Mouse (Mus musculus) kidney, adult 2 months (tissue): ENCODE measurements around the gene Mical3. TPM values are rescaled to one million over a fixed set of nuclear protein-coding genes. Genes with fewer than 3 reads are reported as not detected.

Source experiments
- DNase-seq: peaks from one replicate; pipeline ENCODE4 v3.0.0; 2021
- H3K27ac ChIP-seq: fragments of 200-500 bp; 2 replicates; pipeline ENCODE4 v1.5.1; 2012; ENCODE audit warnings: low read depth, low read length, control low read depth, inconsistent platforms; ENCODE audit not compliant: insufficient read depth
- H3K27me3 ChIP-seq: fragments of 200-500 bp; replicated peaks from 2 replicates; pipeline ENCODE4 v1.6.1; 2012; ENCODE audit warnings: mild to moderate bottlenecking, moderate library complexity, low read length, inconsistent platforms; ENCODE audit not compliant: control insufficient read depth, insufficient read depth
- H3K36me3 ChIP-seq: fragments of 200-500 bp; 2 replicates; pipeline ENCODE4 v1.6.1; 2012; ENCODE audit warnings: mild to moderate bottlenecking, moderate library complexity, low read length, inconsistent platforms; ENCODE audit not compliant: control insufficient read depth, insufficient read depth
- H3K4me1 ChIP-seq: fragments of 200-500 bp; 2 replicates; pipeline ENCODE4 v1.6.1; 2011; ENCODE audit warnings: low read length; ENCODE audit not compliant: control insufficient read depth, insufficient read depth
- H3K4me3 ChIP-seq: fragments of 200-500 bp; 2 replicates; pipeline ENCODE4 v1.5.1; 2011; ENCODE audit warnings: mild to moderate bottlenecking, low read depth, low read length, control low read depth; ENCODE audit not compliant: insufficient read depth
- CTCF ChIP-seq: fragments of 200-500 bp; conservative IDR thresholded peaks from 2 replicates; pipeline ENCODE4 v1.5.1; 2011; ENCODE audit warnings: low read depth, mild to moderate bottlenecking, control low read depth, low read length, moderate library complexity, mixed read lengths; ENCODE audit not compliant: insufficient read depth, insufficient read length
- POLR2A ChIP-seq: fragments of 200-500 bp; IDR thresholded peaks from one replicate; pipeline ENCODE4 v1.6.1; 2011; ENCODE audit warnings: low read depth, low read length, control low read depth
- WGBS: fragments of 180-500 bp; shearing (Covaris S2); methylation state at CpG from one replicate; pipeline ENCODE4 v1.1.7; 2018; 5-methylcytosine and 5-hydroxymethylcytosine counted together
- polyA plus RNA-seq: library from polyadenylated mRNA; depleted of rRNA; stranded (reverse); fragments of >200 nt; gene quantifications from 2 replicates; pipeline ENCODE4 v1.2.3, GENCODE M21; 2012

Mical3 gene
- polyA plus RNA-seq, 1 experiment: 16.1 TPM

DNA sequence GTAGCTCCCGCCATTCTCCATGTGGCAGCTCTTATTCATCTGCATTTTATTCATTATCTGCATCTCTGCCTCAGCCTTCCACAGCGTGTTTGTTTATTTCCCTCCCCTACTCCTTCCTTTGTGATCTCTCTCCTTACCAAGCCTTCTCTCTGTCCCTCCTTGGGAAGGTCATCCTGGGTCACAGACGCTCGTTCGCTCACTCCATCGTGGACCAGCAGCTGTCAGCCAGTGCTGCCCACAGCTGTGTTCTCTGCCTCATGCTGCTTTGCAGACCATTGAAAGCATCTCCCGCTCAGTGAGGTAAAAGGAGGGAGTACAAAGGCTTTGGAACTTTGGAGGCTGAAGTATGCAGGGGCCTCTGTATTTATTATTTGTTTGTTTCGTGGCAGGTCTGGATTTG, 15.1 kb upstream of the Mical3 start:
- no peak for DNase-seq
- H3K27ac ChIP-seq: no peak overlapping the region
- no peaks in the 10 kb centered on the region for H3K27me3 ChIP-seq
- H3K4me3 ChIP-seq: no peak overlapping the region
- H3K36me3 ChIP-seq: no peaks in the 10 kb centered on the region
- WGBS: 68% methylated on average over 8 of the region's 8 CpGs
- TF ChIP-seq POLR2A (no peak), CTCF (no peak)
- peaks cover 7% of the 10 kb centered on the region; the same call in 1 of the 2 replicates for H3K4me1 ChIP-seq

DNA sequence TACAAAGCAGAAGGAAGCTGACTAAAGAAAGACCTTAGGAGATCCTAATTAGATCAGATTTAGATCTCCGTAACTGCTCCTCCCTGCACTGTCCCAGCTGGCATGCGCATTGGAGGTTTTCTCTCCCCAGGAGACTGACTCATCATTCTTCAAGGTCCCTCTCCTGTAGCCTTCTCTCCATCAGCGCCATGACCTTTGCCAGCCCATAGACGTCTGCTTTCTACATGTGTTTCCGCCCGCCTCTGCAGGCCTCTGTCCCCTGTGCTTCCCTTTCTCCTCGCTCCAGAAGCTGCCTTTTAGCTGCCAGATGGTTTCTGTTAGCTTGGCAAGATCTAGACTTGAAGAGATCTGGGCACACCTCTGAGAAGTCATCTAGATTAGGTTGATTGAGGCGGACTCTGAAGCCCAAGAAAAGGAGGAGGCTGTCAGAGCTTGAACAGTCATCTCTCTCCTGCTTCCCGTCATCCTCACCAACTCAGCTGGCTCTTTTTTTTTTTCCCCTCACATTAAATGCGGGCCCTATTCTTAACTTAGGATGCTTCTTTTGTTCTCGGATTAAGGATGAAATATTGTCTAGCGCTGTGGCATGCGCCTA, 14.3 kb upstream of the Mical3 start:
- no peak for TF ChIP-seq POLR2A
- TF ChIP-seq CTCF: no peak
- WGBS: 83% methylated on average over 13 of the region's 13 CpGs
- H3K27me3 ChIP-seq: no peaks in the 10 kb centered on the region
- H3K36me3 ChIP-seq: no peaks in the 10 kb centered on the region
- H3K4me1 ChIP-seq: peaks cover 7% of the 10 kb centered on the region; the same call in 1 of the 2 replicates
- no peak overlapping the region for H3K27ac ChIP-seq
- no peak overlapping the region for H3K4me3 ChIP-seq
- peak; percentile 10 for DNase-seq

- Histone ChIP-seq H3K36me3 (no peaks in the 10 kb centered on the region), H3K27ac (peak overlapping the region; percentile 29), H3K27me3 (no peaks in the 10 kb centered on the region), H3K4me1 (peaks cover 7% of the 10 kb centered on the region; the same call in 1 of the 2 replicates), H3K4me3 (no peak overlapping the region)
- DNase-seq: peak; percentile 91
- TF ChIP-seq CTCF (no peak), POLR2A (no peak)
- WGBS: 40% methylated on average over 4 of the region's 4 CpGs
Observed at GRCm38 (mm10) chr6:121144066-121144465, 13.3 kb upstream of the Mical3 start.

DNA sequence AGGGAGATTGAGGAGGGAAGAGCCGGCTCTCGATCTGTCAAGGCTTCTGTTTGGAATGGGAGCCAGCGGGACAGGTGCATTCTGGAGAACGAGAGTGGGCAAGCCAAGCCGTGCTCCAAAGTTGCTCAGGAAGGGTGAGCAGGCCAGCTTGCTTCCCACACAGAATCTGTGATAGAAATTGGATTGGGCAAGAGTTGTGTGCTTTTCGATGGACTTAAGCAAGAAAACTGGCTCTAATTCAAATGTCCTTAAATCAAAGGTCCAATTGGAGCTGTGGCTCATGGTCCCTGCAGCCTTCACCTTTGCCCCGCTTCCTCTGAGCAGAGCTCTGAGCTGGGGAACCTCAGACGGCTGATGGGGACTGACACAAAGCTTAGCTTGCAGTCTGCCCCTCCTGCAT, 12.6 kb upstream of the Mical3 start:
- Histone ChIP-seq H3K4me3 (no peak overlapping the region), H3K36me3 (no peaks in the 10 kb centered on the region), H3K27me3 (no peaks in the 10 kb centered on the region), H3K27ac (peak overlapping the region; percentile 29; the same call in 1 of the 2 replicates), H3K4me1 (peaks cover 7% of the 10 kb centered on the region; the same call in 1 of the 2 replicates)
- DNase-seq: peak; percentile 90
- TF ChIP-seq CTCF: no peak
- TF ChIP-seq POLR2A: no peak
- WGBS: 49% methylated on average over 8 of the region's 8 CpGs

DNA sequence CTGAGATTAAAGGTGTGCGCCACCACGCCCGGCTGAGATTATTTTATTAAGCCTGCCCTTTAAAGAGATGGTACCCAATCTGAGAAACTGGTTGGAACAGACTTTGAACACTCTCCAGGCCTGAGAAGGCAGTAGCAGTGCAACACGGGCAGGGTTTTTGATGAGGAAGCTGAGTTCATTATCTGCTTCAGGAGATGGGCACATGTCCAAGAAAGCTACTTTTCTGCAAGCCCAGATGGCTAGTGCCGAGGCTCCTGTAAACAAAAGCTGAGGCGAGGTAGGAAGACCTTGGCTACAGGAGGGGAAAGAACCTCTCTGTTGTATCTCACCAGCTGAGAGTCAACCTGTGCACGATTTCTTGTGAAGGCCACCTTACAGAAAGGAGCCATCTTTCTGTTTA, 11.5 kb upstream of the Mical3 start:
- WGBS: 74% methylated on average over 7 of the region's 7 CpGs
- Histone ChIP-seq H3K27ac (no peak overlapping the region), H3K27me3 (no peaks in the 10 kb centered on the region), H3K4me3 (no peak overlapping the region), H3K4me1 (peaks cover 7% of the 10 kb centered on the region; the same call in 1 of the 2 replicates), H3K36me3 (no peaks in the 10 kb centered on the region)
- no peak for DNase-seq
- TF ChIP-seq POLR2A (no peak), CTCF (no peak)

- Histone ChIP-seq H3K4me3 (no peak overlapping the region), H3K27ac (no peak overlapping the region), H3K36me3 (no peaks in the 10 kb centered on the region), H3K4me1 (peaks cover 5% of the 10 kb centered on the region; the same call in 1 of the 2 replicates), H3K27me3 (no peaks in the 10 kb centered on the region)
- 70% methylated on average over 1 of the region's 1 CpGs for WGBS
- TF ChIP-seq CTCF (no peak), POLR2A (no peak)
- no peak for DNase-seq
Observed at GRCm38 (mm10) chr6:121139271-121139670, 8.5 kb upstream of the Mical3 start.

GRCm38 (mm10) chr6:121138338-121139040, 7.7 kb upstream of the Mical3 start:
- H3K27ac ChIP-seq: no peak overlapping the region

More at GRCm38 (mm10) chr6:121138338-121139040, 7.7 kb upstream of the Mical3 start:
- Histone ChIP-seq H3K4me1 (no peaks in the 10 kb centered on the region; the same call in 1 of the 2 replicates), H3K27me3 (no peaks in the 10 kb centered on the region), H3K4me3 (no peak overlapping the region), H3K36me3 (no peaks in the 10 kb centered on the region)
- no peak for DNase-seq
- TF ChIP-seq CTCF (no peak), POLR2A (no peak)
- WGBS: 83% methylated on average over 12 of the region's 12 CpGs
